Comparison of ENCODE assay signal across 33 mouse cellular contexts in the genomic region with DNA sequence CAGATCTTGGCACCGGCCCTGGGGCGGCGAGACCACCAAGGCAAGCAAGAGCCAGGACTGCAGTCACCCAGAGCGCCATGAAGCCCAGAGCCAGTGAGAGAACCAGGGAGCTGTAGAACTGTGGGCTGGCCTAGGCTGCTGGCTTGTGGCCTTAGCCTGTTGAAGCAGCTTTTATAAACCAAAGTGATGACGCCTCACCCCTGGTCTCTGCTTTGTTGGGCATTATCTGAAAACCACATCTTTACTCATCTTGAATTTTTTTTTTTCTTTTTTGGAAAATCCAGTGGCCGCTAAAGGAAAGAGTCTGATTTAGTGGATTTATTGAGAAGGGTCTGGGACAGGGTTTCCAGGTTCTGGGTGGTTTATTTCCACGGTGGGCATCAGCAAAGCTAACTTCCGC. TPM values are rescaled to one million over a fixed set of nuclear protein-coding genes. Genes with fewer than 3 reads are reported as not detected.
A peak's percentile ranks its signal among the peaks of the same experiment; 100 is the strongest.
DNase-seq lines count a peak whose midpoint lies in the region; ATAC-seq and TF ChIP-seq lines count a peak whose summit lies in the region.
"Had no signal": no experiment of that assay in that cellular context is flagged by ENCODE, and none has a peak within 500 bp of the region (broad histone marks: within the 10 kb centered on the region; RNA-seq: fewer than 3 reads in every experiment).

Il13 (minus strand) TSS at position 147 of the 400 bp plus-strand sequence.

- H3K4me3 ChIP-seq in heart, embryonic 15.5 days: no peak within 1 kb of the TSS
- H3K4me3 ChIP-seq in heart, embryonic 12.5 days: no peak within 1 kb of the TSS
- peak within 1 kb of the TSS; percentile 14; the same call in 1 of the 2 replicates for H3K4me3 ChIP-seq in G1E (ENCODE audit: low read depth, low read length)
- H3K4me3 ChIP-seq in cerebellum, adult 2 months (replicated peaks; ENCODE audit: insufficient read depth, low read depth, low read length): no peak within 1 kb of the TSS

- peaks cover 16% of the 10 kb centered on the region for H3K4me1 ChIP-seq in heart, embryonic 15.5 days (replicated peaks)
- peaks cover 16% of the 10 kb centered on the region for H3K4me1 ChIP-seq in heart, embryonic 12.5 days (replicated peaks)
- H3K4me1 ChIP-seq in G1E (ENCODE audit: insufficient read depth, low read depth, low read length): peaks cover 75% of the 10 kb centered on the region
- H3K4me1 ChIP-seq in cerebellum, adult 2 months (ENCODE audit: control insufficient read depth, insufficient read depth, low read length): no peaks in the 10 kb centered on the region

- H3K27ac ChIP-seq in heart, embryonic 15.5 days: no peak within 1 kb of the TSS
- H3K27ac ChIP-seq in heart, embryonic 12.5 days (ENCODE audit: poor library complexity, severe bottlenecking): no peak within 1 kb of the TSS
- H3K27ac ChIP-seq in cerebellum, adult 2 months (ENCODE audit: insufficient read depth, low read length): no peak within 1 kb of the TSS
- H3K27ac ChIP-seq: forebrain, embryonic 13.5 days; hindbrain, embryonic 12.5 days; hindbrain, embryonic 15.5 days had no signal

- TF ChIP-seq CTCF in G1E (IDR thresholded peaks at IDR 0.05; ENCODE audit: low read depth, low read length): no peak
- no peak for TF ChIP-seq CTCF in cerebellum, adult 2 months (IDR thresholded peaks at IDR 0.05; ENCODE audit: borderline replicate concordance, insufficient read depth, low read depth, low read length)

- H3K9ac ChIP-seq in heart, embryonic 15.5 days: no peak within 1 kb of the TSS
- no peak within 1 kb of the TSS for H3K9ac ChIP-seq in heart, embryonic 12.5 days
- H3K9ac ChIP-seq: hindbrain, embryonic 12.5 days had no signal

- WGBS in heart, embryonic 15.5 days: 91% methylated on average over 8 of the region's 8 CpGs
- WGBS in heart, embryonic 12.5 days: 89% methylated on average over 8 of the region's 8 CpGs
- WGBS in cerebellum, adult 2 months: 92% methylated on average over 8 of the region's 8 CpGs

- H3K27me3 ChIP-seq in heart, embryonic 15.5 days: peaks cover 17% of the 10 kb centered on the region
- H3K27me3 ChIP-seq in heart, embryonic 12.5 days (replicated peaks): peaks cover 26% of the 10 kb centered on the region
- peaks cover 13% of the 10 kb centered on the region; the same call in 1 of the 2 replicates for H3K27me3 ChIP-seq in G1E (ENCODE audit: insufficient read depth, low read length)
- no peaks in the 10 kb centered on the region for H3K27me3 ChIP-seq in cerebellum, adult 2 months (ENCODE audit: control insufficient read depth, insufficient read depth, low read length)

- no peak for ATAC-seq in heart, embryonic 15.5 days (replicated peaks; ENCODE audit: insufficient number of reproducible peaks, insufficient read depth, low FRiP score, low read depth)
- ATAC-seq in heart, embryonic 12.5 days (ENCODE audit: insufficient number of reproducible peaks, low FRiP score): no peak
- ATAC-seq in G1E (ENCODE audit: extremely low read depth, insufficient number of reproducible peaks, low FRiP score, poor library complexity, severe bottlenecking): 0 out of 2 replicates have a peak, but pooled peaks have one; percentile 15
- ATAC-seq: forebrain, embryonic 13.5 days; forebrain, embryonic 16.5 days; intestine, embryonic 16.5 days; Patski had no signal

- no peaks in the 10 kb centered on the region for H3K36me3 ChIP-seq in heart, embryonic 15.5 days
- H3K36me3 ChIP-seq in heart, embryonic 12.5 days: no peaks in the 10 kb centered on the region
- H3K36me3 ChIP-seq in G1E (replicated peaks): no peaks in the 10 kb centered on the region
- H3K36me3 ChIP-seq: forebrain, embryonic 10.5 days; hindbrain, embryonic 12.5 days; hindbrain, embryonic 15.5 days had no signal

- no peaks in the 10 kb centered on the region for H3K9me3 ChIP-seq in heart, embryonic 15.5 days (replicated peaks)
- no peaks in the 10 kb centered on the region for H3K9me3 ChIP-seq in heart, embryonic 12.5 days (replicated peaks)
- H3K9me3 ChIP-seq in G1E (replicated peaks): no peaks in the 10 kb centered on the region
- H3K9me3 ChIP-seq: forebrain, embryonic 10.5 days; forebrain, embryonic 13.5 days; hindbrain, embryonic 12.5 days; hindbrain, embryonic 15.5 days had no signal

- TF ChIP-seq POLR2A in cerebellum, adult 2 months (IDR thresholded peaks at IDR 0.05; ENCODE audit: borderline replicate concordance, insufficient read depth, low read length): no peak

- peak within 1 kb of the TSS; percentile 81; the same call in 1 of the 2 replicates for H3K4me2 ChIP-seq in heart, embryonic 15.5 days
- no peak within 1 kb of the TSS for H3K4me2 ChIP-seq in heart, embryonic 12.5 days

- peak; percentile 70 for DNase-seq in 416B (ENCODE audit: low read depth)
- DNase-seq in G1E (ENCODE audit: low spot score): no peak
- DNase-seq in induced T-regulatory cell, adult 2 months (ENCODE audit: low read depth): peak; percentile 32
- no peak for DNase-seq in right cerebral cortex, adult 2 months (ENCODE audit: low spot score in 2 of 2)
- no peak for DNase-seq in cerebellum, adult 2 months
- DNase-seq: adrenal gland, postnatal 10 days; adrenal gland, postnatal 36 days; cerebellum, adult 18-20 months; cerebellum, adult 9-11 months; cerebellum, postnatal 25 days; embryo, embryonic 11 days; gastrocnemius, postnatal 10 days; gastrocnemius, postnatal 36 days; heart, postnatal 14 days; kidney, adult 18-20 months had no signal

RNA-seq across cellular contexts. Expression of gene Il13, which starts in this region (rescaled TPM):
- not detected in 2 replicates for polyA plus RNA-seq in heart, embryonic 15.5 days (2015; fragmentation: Nextera tagmentation; extraction: Ambion mirVana)
- not detected in 2 replicates for polyA plus RNA-seq in heart, embryonic 12.5 days (2016; fragmentation: Nextera tagmentation; extraction: Ambion mirVana)
- total RNA-seq in G1E (2014; fragmentation: Nextera tagmentation) (0.63 TPM in 1 of 2 replicates, not detected in the other), G1E (2017) (3.2 and 4.7 TPM in 2 replicates)
- not detected in 2 replicates for polyA plus RNA-seq in G1E (2012)
- polyA plus RNA-seq in cerebellum, adult 2 months (2012; rRNA removed): not detected in 2 replicates
- total RNA-seq: adrenal gland, adult 18-20 months; adrenal gland, postnatal 10 days; adrenal gland, postnatal 36 days; gastrocnemius, adult 18-20 months; gastrocnemius, postnatal 10 days; gastrocnemius, postnatal 36 days; granulocyte monocyte progenitor cell, adult 5-6 weeks; heart, adult 8-10 months; heart, postnatal 14 days; hematopoietic stem cell, adult 5-6 weeks had no signal
- polyA plus RNA-seq: cortical plate, adult 2 months; embryonic facial prominence, embryonic 11.5 days; embryonic facial prominence, embryonic 14.5 days; forebrain, embryonic 10.5 days; forebrain, embryonic 13.5 days; forebrain, embryonic 16.5 days; heart, embryonic 11.5 days; hindbrain, embryonic 12.5 days; hindbrain, embryonic 15.5 days; intestine, embryonic 16.5 days; Patski had no signal

Comparison
In these comparisons a context has a peak if more than half of its experiments do, and no peak if none do; other contexts are left out.
1. DNase-seq: peak in 416B (single experiment) and induced T-regulatory cell, adult 2 months (single experiment); none in G1E (single experiment), right cerebral cortex, adult 2 months (0 of 2) and cerebellum, adult 2 months (0 of 2).